Mouse (Mus musculus): ENCODE measurements around the gene Soat2. TPM values are rescaled to one million over a fixed set of nuclear protein-coding genes. Genes with fewer than 3 reads are reported as not detected.
"Not testable (repeated sequence)": the region's sequence is repeated elsewhere in the genome, so short reads cannot be mapped to it uniquely, and the experiment has no call there.

Soat2 gene
- polyA plus RNA-seq, 1 experiment, result 0.43 TPM

- Histone ChIP-seq H3K36me3 (ENCODE audit: control insufficient read depth, insufficient read depth) (peaks cover 8% of the 10 kb centered on the region), H3ac (ENCODE audit: control insufficient read depth, insufficient read length) (no peak overlapping the region), H3K27me3 (ENCODE audit: control insufficient read depth, insufficient read depth, insufficient read length) (no peaks in the 10 kb centered on the region), H3K79me2 (ENCODE audit: control insufficient read depth, insufficient read depth) (peaks cover under 1% of the 10 kb centered on the region), H3K4me3 (no peak overlapping the region), H3K4me2 (ENCODE audit: low read depth) (no peak overlapping the region)
- TF ChIP-seq MYOG (IDR thresholded peaks at IDR 0.05; ENCODE audit: control insufficient read depth in 1 of 3, insufficient read depth in 1 of 3, insufficient read length in 2 of 3, low read depth in 2 of 3) (peak in 1 of 3 experiments; percentile 32), MAX (IDR thresholded peaks at IDR 0.05; ENCODE audit: low read depth) (no peak)
These were observed 2.3 kb downstream of the Soat2 start for GRCm38 (mm10) chr15:102152646-102153045.

- H3ac ChIP-seq (ENCODE audit: control insufficient read depth, insufficient read length); H3K36me3 ChIP-seq (ENCODE audit: control insufficient read depth, insufficient read depth); H3K79me2 ChIP-seq (ENCODE audit: control insufficient read depth, insufficient read depth): not testable (repeated sequence)
These were observed 4.7 kb downstream of the Soat2 start for GRCm38 (mm10) chr15:102155006-102155405.

GRCm38 (mm10) chr15:102156836-102157235 lies 6.5 kb downstream of the Soat2 start:
- Histone ChIP-seq H3K4me2 (ENCODE audit: low read depth) (no peak overlapping the region), H3ac (ENCODE audit: control insufficient read depth, insufficient read length) (no peak overlapping the region), H3K79me2 (ENCODE audit: control insufficient read depth, insufficient read depth) (no peaks in the 10 kb centered on the region), H3K4me3 (no peak overlapping the region), H3K27me3 (ENCODE audit: control insufficient read depth, insufficient read depth, insufficient read length) (no peaks in the 10 kb centered on the region), H3K36me3 (ENCODE audit: control insufficient read depth, insufficient read depth) (no peaks in the 10 kb centered on the region)
- TF ChIP-seq E2F4 (IDR thresholded peaks at IDR 0.05; ENCODE audit: insufficient read depth) (no peak), MYOG (IDR thresholded peaks at IDR 0.05; ENCODE audit: control insufficient read depth in 1 of 3, insufficient read depth in 1 of 3, insufficient read length in 2 of 3, low read depth in 2 of 3) (peak in 1 of 3 experiments; percentile 15)

More at GRCm38 (mm10) chr15:102155006-102155405, 4.7 kb downstream of the Soat2 start:
- not testable (repeated sequence) for H3K4me3 ChIP-seq; H3K27me3 ChIP-seq (ENCODE audit: control insufficient read depth, insufficient read depth, insufficient read length); H3K4me2 ChIP-seq (ENCODE audit: low read depth)

GRCm38 (mm10) chr15:102160415-102161060 lies 10.2 kb downstream of the Soat2 start:
- Histone ChIP-seq H3K4me2 (ENCODE audit: low read depth) (no peak overlapping the region), H3K36me3 (ENCODE audit: control insufficient read depth, insufficient read depth) (no peaks in the 10 kb centered on the region)
- TF ChIP-seq REST (IDR thresholded peaks at IDR 0.05; ENCODE audit: insufficient read depth, insufficient read length) (no peak), CEBPB (IDR thresholded peaks at IDR 0.05; ENCODE audit: insufficient read depth, poor library complexity, severe bottlenecking) (no peak), MYOG (IDR thresholded peaks at IDR 0.05; ENCODE audit: control insufficient read depth in 1 of 3, insufficient read depth in 1 of 3, insufficient read length in 2 of 3, low read depth in 2 of 3) (no peak), MAX (IDR thresholded peaks at IDR 0.05; ENCODE audit: low read depth) (no peak), TCF12 (IDR thresholded peaks at IDR 0.05; ENCODE audit: insufficient read depth, poor library complexity, severe bottlenecking) (no peak), MYOD1 (IDR thresholded peaks at IDR 0.05; ENCODE audit: control insufficient read depth in 1 of 3, insufficient read length in 2 of 3, low read depth in 2 of 3) (no peak), E2F4 (IDR thresholded peaks at IDR 0.05; ENCODE audit: insufficient read depth) (no peak), USF1 (IDR thresholded peaks at IDR 0.05; ENCODE audit: low read depth) (no peak), POLR2A (IDR thresholded peaks at IDR 0.05; ENCODE audit: insufficient read length, low read depth) (no peak), POLR2AphosphoS2 (IDR thresholded peaks at IDR 0.05; ENCODE audit: insufficient read length, low read depth) (no peak), SRF (IDR thresholded peaks at IDR 0.05; ENCODE audit: control insufficient read depth, insufficient read length, low read depth) (no peak), TCF3 (IDR thresholded peaks at IDR 0.05; ENCODE audit: insufficient read length, low read depth) (no peak)

GRCm38 (mm10) chr15:102163900-102164693 lies 13.8 kb downstream of the Soat2 start:
- H3K36me3 ChIP-seq (ENCODE audit: control insufficient read depth, insufficient read depth), result no peaks in the 10 kb centered on the region
- no peak for TF ChIP-seq E2F4 (IDR thresholded peaks at IDR 0.05; ENCODE audit: insufficient read depth)
- no peak for TF ChIP-seq SRF (IDR thresholded peaks at IDR 0.05; ENCODE audit: control insufficient read depth, insufficient read length, low read depth)
- TF ChIP-seq MYOD1 (IDR thresholded peaks at IDR 0.05; ENCODE audit: control insufficient read depth in 1 of 3, insufficient read length in 2 of 3, low read depth in 2 of 3), result peak in 2 of 3 experiments; percentile 57 to 58
- TF ChIP-seq MYOG (IDR thresholded peaks at IDR 0.05; ENCODE audit: control insufficient read depth in 1 of 3, insufficient read depth in 1 of 3, insufficient read length in 2 of 3, low read depth in 2 of 3), result peak in 1 of 3 experiments; percentile 26

More at GRCm38 (mm10) chr15:102160415-102161060, 10.2 kb downstream of the Soat2 start:
- H3ac ChIP-seq (ENCODE audit: control insufficient read depth, insufficient read length), result no peak overlapping the region
- H3K79me2 ChIP-seq (ENCODE audit: control insufficient read depth, insufficient read depth), result no peaks in the 10 kb centered on the region
- no peak overlapping the region for H3K4me3 ChIP-seq
- H3K27me3 ChIP-seq (ENCODE audit: control insufficient read depth, insufficient read depth, insufficient read length), result no peaks in the 10 kb centered on the region

More at GRCm38 (mm10) chr15:102163900-102164693, 13.8 kb downstream of the Soat2 start:
- no peak overlapping the region for H3K4me3 ChIP-seq
- no peaks in the 10 kb centered on the region for H3K27me3 ChIP-seq (ENCODE audit: control insufficient read depth, insufficient read depth, insufficient read length)
- H3K4me2 ChIP-seq (ENCODE audit: low read depth), result no peak overlapping the region
- no peaks in the 10 kb centered on the region for H3K79me2 ChIP-seq (ENCODE audit: control insufficient read depth, insufficient read depth)
- H3ac ChIP-seq (ENCODE audit: control insufficient read depth, insufficient read length), result no peak overlapping the region
